Mouse (Mus musculus) CH12.LX (cell line): ENCODE results near the gene Bcl10. TPM values are rescaled to one million over a fixed set of nuclear protein-coding genes. Genes with fewer than 3 reads are reported as not detected.
"Not testable (repeated sequence)": the region's sequence is repeated elsewhere in the genome, so short reads cannot be mapped to it uniquely, and the experiment has no call there.

Experiments used
- DNase-seq: peaks from one replicate; pipeline ENCODE4 v3.0.0-alpha.2; 2013; ENCODE audit errors: extremely low read depth
- H3K27ac ChIP-seq: 2 replicates; pipeline ENCODE4 v1.5.1; 2012; ENCODE audit warnings: low read depth, mild to moderate bottlenecking, control low read depth, moderate library complexity; ENCODE audit not compliant: insufficient read depth
- H3K27me3 ChIP-seq: replicated peaks from 2 replicates; pipeline ENCODE3; 2012; ENCODE audit warnings: inconsistent platforms
- H3K36me3 ChIP-seq, 2 experiments: replicated peaks in 1 of 2; 2 replicates each; pipeline versions ENCODE3 to v1.6.1; 2012; ENCODE audit warnings: inconsistent platforms in 1 of 2, low read length in 1 of 2, mild to moderate bottlenecking in 1 of 2, mixed read lengths in 1 of 2, moderate library complexity in 1 of 2; ENCODE audit not compliant: control insufficient read depth in 1 of 2, insufficient read depth in 1 of 2
- H3K4me1 ChIP-seq, 2 experiments: 2 replicates each; pipeline ENCODE4 v1.6.1; 2012; ENCODE audit warnings: inconsistent platforms in 1 of 2, moderate library complexity in 1 of 2; ENCODE audit not compliant: insufficient read depth in 2 of 2, control insufficient read depth in 1 of 2
- H3K4me2 ChIP-seq: 2 replicates; pipeline ENCODE4 v1.6.1; 2012; ENCODE audit warnings: low read depth, mild to moderate bottlenecking, control low read depth; ENCODE audit not compliant: poor library complexity, insufficient read depth, severe bottlenecking
- H3K4me3 ChIP-seq, 3 experiments: fragments of 150-350 bp in 1 of 3; sonication (generic) in 1 of 3; replicated peaks in 1 of 3; 2 replicates each; pipeline versions ENCODE3 to v1.5.1; 2011 to 2012; ENCODE audit warnings: low read depth in 2 of 3, low read length in 2 of 3, mild to moderate bottlenecking in 2 of 3, moderate library complexity in 2 of 3, control low read depth in 1 of 3, improper control_type of control experiment in 1 of 3, inconsistent platforms in 1 of 3, mixed read lengths in 1 of 3; ENCODE audit not compliant: poor library complexity in 1 of 3
- H3K79me2 ChIP-seq: replicated peaks from 2 replicates; pipeline ENCODE4 v1.6.1; 2012; ENCODE audit warnings: mild to moderate bottlenecking, moderate library complexity; ENCODE audit not compliant: control insufficient read depth, poor library complexity, insufficient read depth, severe bottlenecking; ENCODE audit errors: extremely low read depth
- H3K9ac ChIP-seq: 2 replicates; pipeline ENCODE4 v1.6.1; 2012; ENCODE audit warnings: low read depth, mild to moderate bottlenecking, control low read depth, moderate library complexity; ENCODE audit not compliant: insufficient read depth
- H3K9me3 ChIP-seq: replicated peaks from 2 replicates; pipeline ENCODE3; 2012; ENCODE audit warnings: low read length, inconsistent platforms, mixed read lengths
- BHLHE40 ChIP-seq: IDR thresholded peaks from 2 replicates; pipeline ENCODE4 v1.6.1; 2011; ENCODE audit warnings: mild to moderate bottlenecking, low read depth, low read length, improper control_type of control experiment
- CHD1 ChIP-seq: IDR thresholded peaks from 2 replicates; pipeline ENCODE4 v1.6.1; 2012; ENCODE audit warnings: low read depth, low read length, improper control_type of control experiment, inconsistent platforms
- CHD2 ChIP-seq: IDR thresholded peaks from 2 replicates; pipeline ENCODE4 v1.6.1; 2011; ENCODE audit warnings: low read length, improper control_type of control experiment
- CTCF ChIP-seq, 2 experiments: IDR thresholded peaks in 1 of 2; conservative IDR thresholded peaks in 1 of 2; 2 replicates each; pipeline ENCODE4 v1.5.1; 2011 to 2012; ENCODE audit warnings: low read depth in 2 of 2, low read length in 2 of 2, improper control_type of control experiment in 1 of 2, inconsistent platforms in 1 of 2, mild to moderate bottlenecking in 1 of 2, moderate library complexity in 1 of 2
- E2F4 ChIP-seq: IDR thresholded peaks from 2 replicates; pipeline ENCODE4 v1.6.1; 2011; ENCODE audit warnings: low read depth, low read length, improper control_type of control experiment; ENCODE audit not compliant: insufficient replicate concordance
- ELF1 ChIP-seq: IDR thresholded peaks from 2 replicates; pipeline ENCODE4 v1.6.1; 2014; ENCODE audit warnings: low read depth, mild to moderate bottlenecking, inconsistent platforms, low read length, improper control_type of control experiment
- EP300 ChIP-seq: IDR thresholded peaks from 2 replicates; pipeline ENCODE4 v1.6.1; 2011; ENCODE audit warnings: low read length, improper control_type of control experiment
- GABPA ChIP-seq: IDR thresholded peaks from 2 replicates; pipeline ENCODE4 v1.6.1; 2012; ENCODE audit warnings: low read depth, low read length, improper control_type of control experiment, inconsistent platforms; ENCODE audit not compliant: insufficient replicate concordance
- HCFC1 ChIP-seq: IDR thresholded peaks from 2 replicates; pipeline ENCODE4 v1.6.1; 2012; ENCODE audit warnings: low read depth, mild to moderate bottlenecking, inconsistent platforms, low read length, improper control_type of control experiment
- IRF4 ChIP-seq: IDR thresholded peaks from 2 replicates; pipeline ENCODE4 v1.6.1; 2014; ENCODE audit warnings: low read depth, mild to moderate bottlenecking, inconsistent platforms, low read length, improper control_type of control experiment
- JUND ChIP-seq: conservative IDR thresholded peaks from 2 replicates; pipeline ENCODE4 v1.6.1; 2011; ENCODE audit warnings: low read depth, low read length, improper control_type of control experiment
- KAT2A ChIP-seq: IDR thresholded peaks from 2 replicates; pipeline ENCODE4 v1.6.1; 2012; ENCODE audit warnings: low read length, improper control_type of control experiment, inconsistent platforms; ENCODE audit not compliant: insufficient replicate concordance
- MAFK ChIP-seq: IDR thresholded peaks from 2 replicates; pipeline ENCODE4 v1.6.1; 2011; ENCODE audit warnings: low read length, improper control_type of control experiment; ENCODE audit not compliant: insufficient replicate concordance
- MEF2A ChIP-seq: IDR thresholded peaks from 2 replicates; pipeline ENCODE4 v1.6.1; 2014; ENCODE audit warnings: low read depth, mild to moderate bottlenecking, inconsistent platforms, low read length, improper control_type of control experiment, borderline replicate concordance
- NELFE ChIP-seq: IDR thresholded peaks from 2 replicates; pipeline ENCODE4 v1.6.1; 2011; ENCODE audit warnings: low read depth, low read length, improper control_type of control experiment
- POLR2AphosphoS2 ChIP-seq: IDR thresholded peaks from 2 replicates; pipeline ENCODE4 v1.6.1; 2011; ENCODE audit warnings: low read depth, low read length, improper control_type of control experiment
- RCOR1 ChIP-seq: conservative IDR thresholded peaks from 2 replicates; pipeline ENCODE4 v1.6.1; 2012; ENCODE audit warnings: low read depth, mild to moderate bottlenecking, inconsistent platforms, low read length, improper control_type of control experiment
- TBP ChIP-seq: conservative IDR thresholded peaks from 2 replicates; pipeline ENCODE4 v1.6.1; 2011; ENCODE audit warnings: low read depth, low read length, improper control_type of control experiment
- UBTF ChIP-seq: IDR thresholded peaks from 2 replicates; pipeline ENCODE4 v1.6.1; 2012; ENCODE audit warnings: low read depth, mild to moderate bottlenecking, inconsistent platforms, low read length, improper control_type of control experiment, moderate library complexity
- USF1 ChIP-seq: IDR thresholded peaks from 2 replicates; pipeline ENCODE4 v1.6.1; 2014; ENCODE audit warnings: low read depth, mild to moderate bottlenecking, inconsistent platforms, low read length, improper control_type of control experiment
- ZC3H11A ChIP-seq: IDR thresholded peaks from 2 replicates; pipeline ENCODE4 v1.6.1; 2012; ENCODE audit warnings: low read depth, mild to moderate bottlenecking, inconsistent platforms, low read length, improper control_type of control experiment
- ZKSCAN1 ChIP-seq: IDR thresholded peaks from 2 replicates; pipeline ENCODE4 v1.6.1; 2012; ENCODE audit warnings: low read depth, inconsistent platforms, low read length, improper control_type of control experiment, borderline replicate concordance
- ZNF384 ChIP-seq: IDR thresholded peaks from 2 replicates; pipeline ENCODE4 v1.6.1; 2012; ENCODE audit warnings: low read depth, low read length, improper control_type of control experiment, inconsistent platforms
- dilution Hi-C: fragments of 300-500 bp; cut with MboI; formaldehyde crosslinking; loops from 2 replicates; pipeline ENCODE4 v1.14.3; 2020; ENCODE audit warnings: low sequenced_read_pairs; ENCODE audit not compliant: extremely low pct_unique_long_range_greater_than_20kb, extremely low pct_ligation_motif_present
- in situ Hi-C: fragments of 300-500 bp; cut with MboI; formaldehyde crosslinking; loops from 3 replicates; pipeline ENCODE4 v1.14.3; 2019; ENCODE audit warnings: low sequenced_read_pairs, low pct_ligation_motif_present, low pct_unique_long_range_greater_than_20kb, mixed read lengths
- polyA plus RNA-seq: library from polyadenylated mRNA; unstranded; fragments of >175 nt; gene quantifications from 2 replicates; pipeline ENCODE4 v1.2.1, GENCODE M21; 2012; ENCODE audit warnings: low read depth; ENCODE audit not compliant: insufficient read length
- total RNA-seq, 2 experiments: library from RNA; depleted of rRNA; stranded (reverse); fragments of 300-350 nt in 1 of 2; fragments of >200 nt in 1 of 2; gene quantifications; 2 replicates each; pipeline ENCODE4 v1.2.3; 2012 to 2014

Bcl10 gene
- total and polyA plus RNA-seq, 3 experiments: 73.6 to 177 (median 103) TPM

DNA sequence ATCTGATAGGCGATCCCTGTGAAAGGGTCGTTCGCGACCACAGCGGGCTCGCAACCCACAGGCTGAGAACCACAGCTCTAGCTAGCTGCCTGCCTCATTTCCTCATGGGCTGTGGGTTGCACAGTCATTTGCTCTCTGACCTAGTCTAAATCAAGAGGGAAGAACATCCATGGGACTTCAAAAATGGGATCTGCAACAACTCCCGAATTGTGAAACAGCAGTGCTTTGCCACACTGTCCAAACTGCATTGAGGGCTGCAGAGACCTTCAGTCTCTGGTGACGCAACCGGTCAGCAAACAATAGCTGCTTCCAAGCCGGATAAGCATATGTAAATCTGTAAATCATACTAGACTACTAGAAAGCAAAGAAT is 41.4 kb downstream of the Bcl10 start:
- Histone ChIP-seq H3K27ac (no peak overlapping the region), H3K36me3 (no peaks in the 10 kb centered on the region), H3K27me3 (no peaks in the 10 kb centered on the region), H3K9me3 (no peaks in the 10 kb centered on the region), H3K79me2 (no peaks in the 10 kb centered on the region), H3K4me1 (peaks cover 0 to 6% of the 10 kb centered on the region in 2 experiments; a peak in 2 of 4 replicates), H3K9ac (no peak overlapping the region), H3K4me3 (no peak overlapping the region), H3K4me2 (no peak overlapping the region)
- dilution Hi-C loops: no loop called here
- in situ Hi-C loops: no loop called here
- no peak for TF ChIP-seq UBTF
- TF ChIP-seq E2F4: no peak
- no peak for TF ChIP-seq CHD2
- TF ChIP-seq IRF4: no peak
- TF ChIP-seq ZKSCAN1: no peak
- TF ChIP-seq GABPA: no peak
- no peak for TF ChIP-seq HCFC1
- TF ChIP-seq JUND: no peak
- no peak for TF ChIP-seq MEF2A
- TF ChIP-seq EP300: no peak
- no peak for TF ChIP-seq RCOR1
- no peak for TF ChIP-seq TBP
- TF ChIP-seq NELFE: no peak
- no peak for TF ChIP-seq BHLHE40
- TF ChIP-seq ELF1: no peak
- DNase-seq: no peak

DNA sequence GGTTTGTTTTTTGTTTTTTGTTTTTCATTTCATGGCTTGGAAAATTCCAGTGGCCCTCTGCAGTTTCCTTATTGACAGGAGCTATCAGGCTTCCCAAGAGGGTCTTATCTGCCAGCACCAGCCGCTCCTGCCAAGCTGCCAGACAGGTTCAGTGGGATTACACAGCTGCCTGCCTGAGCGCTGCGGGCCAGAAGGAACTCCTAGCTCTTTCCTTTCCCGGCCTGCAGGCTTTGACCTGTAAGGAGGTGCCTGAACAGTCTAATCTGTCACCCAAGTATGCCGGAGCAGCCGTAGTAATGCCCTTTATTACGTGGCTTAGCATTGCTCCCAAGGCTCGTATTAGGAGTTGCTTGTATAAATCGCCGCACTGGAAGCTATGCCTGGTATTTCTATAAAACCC is 41.9 kb downstream of the Bcl10 start:
- in situ Hi-C loops (no loop called here), dilution Hi-C loops (no loop called here)
- H3K9ac ChIP-seq: no peak overlapping the region
- no peak overlapping the region for H3K27ac ChIP-seq
- no peaks in the 10 kb centered on the region for H3K27me3 ChIP-seq
- no peaks in the 10 kb centered on the region for H3K79me2 ChIP-seq
- no peak overlapping the region for H3K4me3 ChIP-seq
- DNase-seq: no peak
- H3K36me3 ChIP-seq: no peaks in the 10 kb centered on the region
- no peaks in the 10 kb centered on the region for H3K9me3 ChIP-seq
- TF ChIP-seq CTCF (conservative IDR thresholded peaks at IDR 0.05 in 1 of 2, IDR thresholded peaks at IDR 0.05 in 1 of 2; ENCODE audit: low read depth in 2 of 2, low read length in 2 of 2) (no peak), POLR2AphosphoS2 (no peak), USF1 (no peak), CHD1 (no peak), JUND (no peak), ZNF384 (no peak), GABPA (no peak), MAFK (no peak), KAT2A (no peak), IRF4 (no peak), ZC3H11A (no peak), ZKSCAN1 (no peak), EP300 (no peak)
- H3K4me1 ChIP-seq: peaks cover 0 to 11% of the 10 kb centered on the region in 2 experiments; a peak in 2 of 4 replicates
- H3K4me2 ChIP-seq: no peak overlapping the region

DNA sequence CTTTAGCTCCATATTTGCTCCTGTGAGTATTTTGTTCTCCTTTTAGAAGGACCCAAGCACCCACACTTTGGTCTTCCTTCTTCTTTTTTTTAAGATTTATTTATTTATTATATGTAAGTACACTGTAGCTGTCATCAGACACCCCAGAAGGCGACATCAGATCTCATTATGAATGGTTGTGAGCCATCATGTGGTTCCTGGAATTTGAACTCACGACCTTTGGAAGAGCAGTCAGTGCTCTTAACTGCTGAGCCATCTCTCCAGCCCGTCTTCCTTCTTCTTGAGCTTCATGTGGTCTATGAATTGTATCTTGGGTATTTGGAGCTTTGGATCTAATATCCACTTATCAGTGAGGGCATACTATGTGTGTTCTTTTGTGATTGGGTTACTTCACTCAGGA is 43.0 kb downstream of the Bcl10 start:
- H3K27ac ChIP-seq, H3K27me3 ChIP-seq, DNase-seq, H3K9me3 ChIP-seq, H3K79me2 ChIP-seq, H3K4me2 ChIP-seq, H3K36me3 ChIP-seq, H3K4me3 ChIP-seq, in situ Hi-C loops, dilution Hi-C loops, H3K9ac ChIP-seq: not testable (repeated sequence)
- peaks cover 0 to 12% of the 10 kb centered on the region in 2 experiments; a peak in 2 of 4 replicates for H3K4me1 ChIP-seq
